Mouse (Mus musculus): ENCODE measurements at regions not wholly inside any gene's neighbourhood (a gene's known extent, or its start where the extent isn't known, plus 50 kb on each side); places are given as distances from the start of the nearest gene placed in this dataset.

DNA sequence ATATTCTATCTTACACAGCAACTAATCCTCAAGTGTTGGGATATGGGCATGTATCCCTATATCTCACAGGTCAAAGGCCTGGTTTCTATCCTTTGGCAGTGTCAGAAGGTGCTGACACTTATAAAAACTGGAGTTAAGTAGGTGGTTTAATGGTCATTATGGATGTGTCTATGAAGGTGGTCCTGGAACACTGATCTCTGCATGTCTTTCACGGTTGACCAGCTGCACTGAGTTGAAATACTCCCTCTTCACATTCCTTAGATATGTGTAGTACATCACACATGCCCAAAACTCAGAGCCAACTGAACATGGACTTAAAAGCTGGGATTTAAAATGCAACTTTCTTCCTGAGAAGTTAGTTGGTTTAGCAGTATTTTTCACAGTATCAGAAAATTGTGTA, 1107.7 kb upstream of the Flrt2 start:
- TF ChIP-seq CTCF (IDR thresholded peaks at IDR 0.05; ENCODE audit: low read depth, low read length): no peak
- no peak for TF ChIP-seq GATA1 (IDR thresholded peaks at IDR 0.05; ENCODE audit: borderline replicate concordance, low read length)
